Mouse (Mus musculus): ENCODE measurements around the gene Wnt3. TPM values are rescaled to one million over a fixed set of nuclear protein-coding genes. Genes with fewer than 3 reads are reported as not detected.
A peak's percentile ranks its signal among the peaks of the same experiment; 100 is the strongest.

The Wnt3 gene
- polyA plus RNA-seq, 1 experiment from 2014 or later = 5.8 TPM

- Histone ChIP-seq H3K4me3 (no peak overlapping the region), H3K27me3 (ENCODE audit: low read depth, poor library complexity, severe bottlenecking) (peaks cover 62% of the 10 kb centered on the region), H3K36me3 (no peaks in the 10 kb centered on the region), H3K4me1 (peaks cover 10% of the 10 kb centered on the region; the same call in 1 of the 2 replicates), H3K27ac (no peak overlapping the region), H3K9me3 (replicated peaks) (no peaks in the 10 kb centered on the region)
- 88% methylated on average over 9 of the region's 9 CpGs for WGBS
- DNase-seq (ENCODE audit: low spot score) = no peak
Measured at GRCm38 (mm10) chr11:103801128-103801527, 27.2 kb downstream of the Wnt3 start.

GRCm38 (mm10) chr11:103804126-103804525 lies 30.2 kb downstream of the Wnt3 start:
- WGBS = 92% methylated on average over 11 of the region's 11 CpGs
- H3K4me1 ChIP-seq = peaks cover 14% of the 10 kb centered on the region
- no peak for DNase-seq (ENCODE audit: low spot score)
- no peaks in the 10 kb centered on the region for H3K36me3 ChIP-seq
- peaks cover 64% of the 10 kb centered on the region for H3K27me3 ChIP-seq (ENCODE audit: low read depth, poor library complexity, severe bottlenecking)
- H3K9me3 ChIP-seq (replicated peaks) = no peaks in the 10 kb centered on the region
- H3K27ac ChIP-seq = no peak overlapping the region
- H3K4me3 ChIP-seq = no peak overlapping the region

GRCm38 (mm10) chr11:103804804-103805203 lies 30.9 kb downstream of the Wnt3 start:
- Histone ChIP-seq H3K27me3 (ENCODE audit: low read depth, poor library complexity, severe bottlenecking) (peaks cover 64% of the 10 kb centered on the region), H3K4me3 (no peak overlapping the region), H3K4me1 (peaks cover 21% of the 10 kb centered on the region), H3K36me3 (no peaks in the 10 kb centered on the region), H3K27ac (no peak overlapping the region), H3K9me3 (replicated peaks) (no peaks in the 10 kb centered on the region)
- 84% methylated on average over 4 of the region's 4 CpGs for WGBS
- DNase-seq (ENCODE audit: low spot score) = no peak

- no peak overlapping the region for H3K27ac ChIP-seq
- no peak overlapping the region for H3K4me3 ChIP-seq
- DNase-seq (ENCODE audit: low spot score) = no peak
- WGBS = 38% methylated on average over 12 of the region's 12 CpGs
- peaks cover 88% of the 10 kb centered on the region for H3K27me3 ChIP-seq (ENCODE audit: low read depth, poor library complexity, severe bottlenecking)
- H3K36me3 ChIP-seq = no peaks in the 10 kb centered on the region
- peaks cover 33% of the 10 kb centered on the region for H3K4me1 ChIP-seq
- no peaks in the 10 kb centered on the region for H3K9me3 ChIP-seq (replicated peaks)
Measured at GRCm38 (mm10) chr11:103807966-103808365, 34.0 kb downstream of the Wnt3 start.

GRCm38 (mm10) chr11:103808771-103809610 lies 35.0 kb downstream of the Wnt3 start:
- no peaks in the 10 kb centered on the region for H3K9me3 ChIP-seq (replicated peaks)
- peak overlapping the region; percentile 65 for H3K4me3 ChIP-seq
- 3% methylated on average over 29 of the region's 29 CpGs for WGBS
- H3K36me3 ChIP-seq = no peaks in the 10 kb centered on the region
- H3K4me1 ChIP-seq = peaks cover 33% of the 10 kb centered on the region
- DNase-seq (ENCODE audit: low spot score) = peak; percentile 54
- H3K27me3 ChIP-seq (ENCODE audit: low read depth, poor library complexity, severe bottlenecking) = peaks cover 99% of the 10 kb centered on the region
- peak overlapping the region; percentile 80 for H3K27ac ChIP-seq

- peak; percentile 61 for DNase-seq (ENCODE audit: low spot score)
- Histone ChIP-seq H3K36me3 (no peaks in the 10 kb centered on the region), H3K9me3 (replicated peaks) (no peaks in the 10 kb centered on the region), H3K27me3 (ENCODE audit: low read depth, poor library complexity, severe bottlenecking) (peaks cover 99% of the 10 kb centered on the region), H3K27ac (peak overlapping the region; percentile 80), H3K4me3 (peak overlapping the region; percentile 65), H3K4me1 (peaks cover 35% of the 10 kb centered on the region)
- 2% methylated on average over 102 of the region's 107 CpGs for WGBS
Measured at GRCm38 (mm10) chr11:103809611-103810598, 36.0 kb downstream of the Wnt3 start.

GRCm38 (mm10) chr11:103810631-103811030 lies 36.7 kb downstream of the Wnt3 start:
- peak overlapping the region; percentile 65 for H3K4me3 ChIP-seq
- H3K36me3 ChIP-seq = no peaks in the 10 kb centered on the region
- peaks cover 100% of the 10 kb centered on the region for H3K27me3 ChIP-seq (ENCODE audit: low read depth, poor library complexity, severe bottlenecking)
- WGBS = 20% methylated on average over 12 of the region's 12 CpGs
- H3K9me3 ChIP-seq (replicated peaks) = no peaks in the 10 kb centered on the region
- DNase-seq (ENCODE audit: low spot score) = no peak
- peak overlapping the region; percentile 80; the same call in 1 of the 2 replicates for H3K27ac ChIP-seq
- H3K4me1 ChIP-seq = peaks cover 40% of the 10 kb centered on the region

GRCm38 (mm10) chr11:103811246-103811645 lies 37.3 kb downstream of the Wnt3 start:
- no peak overlapping the region for H3K4me3 ChIP-seq
- DNase-seq (ENCODE audit: low spot score) = no peak
- H3K36me3 ChIP-seq = no peaks in the 10 kb centered on the region
- whole genome bisulfite sequencing = 73% methylated on average over 25 of the region's 25 CpGs
- H3K9me3 ChIP-seq (replicated peaks) = no peaks in the 10 kb centered on the region
- peaks cover 99% of the 10 kb centered on the region for H3K27me3 ChIP-seq (ENCODE audit: low read depth, poor library complexity, severe bottlenecking)
- peaks cover 46% of the 10 kb centered on the region for H3K4me1 ChIP-seq
- no peak overlapping the region for H3K27ac ChIP-seq

- Histone ChIP-seq H3K4me3 (no peak overlapping the region), H3K27me3 (ENCODE audit: low read depth, poor library complexity, severe bottlenecking) (peaks cover 63% of the 10 kb centered on the region), H3K9me3 (replicated peaks) (no peaks in the 10 kb centered on the region), H3K36me3 (no peaks in the 10 kb centered on the region), H3K27ac (no peak overlapping the region), H3K4me1 (peaks cover 25% of the 10 kb centered on the region)
- DNase-seq (ENCODE audit: low spot score) = no peak
- WGBS = 19% methylated on average over 3 of the region's 3 CpGs
Measured at GRCm38 (mm10) chr11:103814808-103815207, 40.9 kb downstream of the Wnt3 start.

GRCm38 (mm10) chr11:103815986-103816385 lies 42.0 kb downstream of the Wnt3 start:
- no peaks in the 10 kb centered on the region for H3K9me3 ChIP-seq (replicated peaks)
- peaks cover 51% of the 10 kb centered on the region for H3K27me3 ChIP-seq (ENCODE audit: low read depth, poor library complexity, severe bottlenecking)
- H3K4me1 ChIP-seq = peaks cover 16% of the 10 kb centered on the region; the same call in 1 of the 2 replicates
- DNase-seq (ENCODE audit: low spot score) = no peak
- peaks cover 2% of the 10 kb centered on the region; the same call in 1 of the 2 replicates for H3K36me3 ChIP-seq
- WGBS = 59% methylated on average over 13 of the region's 13 CpGs
- H3K4me3 ChIP-seq = no peak overlapping the region
- H3K27ac ChIP-seq = no peak overlapping the region

- H3K27me3 ChIP-seq (ENCODE audit: low read depth, poor library complexity, severe bottlenecking) = peaks cover 44% of the 10 kb centered on the region
- H3K9me3 ChIP-seq (replicated peaks) = no peaks in the 10 kb centered on the region
- 93% methylated on average over 8 of the region's 8 CpGs for WGBS
- no peak for DNase-seq (ENCODE audit: low spot score)
- H3K4me1 ChIP-seq = peaks cover 13% of the 10 kb centered on the region; the same call in 1 of the 2 replicates
- no peak overlapping the region for H3K4me3 ChIP-seq
- no peak overlapping the region for H3K27ac ChIP-seq
- peaks cover 8% of the 10 kb centered on the region for H3K36me3 ChIP-seq
Measured at GRCm38 (mm10) chr11:103816719-103817118, 42.8 kb downstream of the Wnt3 start.

- H3K36me3 ChIP-seq = peaks cover 43% of the 10 kb centered on the region
- H3K9me3 ChIP-seq (replicated peaks) = no peaks in the 10 kb centered on the region
- H3K4me1 ChIP-seq = peaks cover 4% of the 10 kb centered on the region; the same call in 1 of the 2 replicates
- H3K27me3 ChIP-seq (ENCODE audit: low read depth, poor library complexity, severe bottlenecking) = no peaks in the 10 kb centered on the region
- 90% methylated on average over 6 of the region's 6 CpGs for WGBS
- H3K4me3 ChIP-seq = no peak overlapping the region
- no peak for DNase-seq (ENCODE audit: low spot score)
- no peak overlapping the region for H3K27ac ChIP-seq
Measured at GRCm38 (mm10) chr11:103827201-103827600, 53.3 kb downstream of the Wnt3 start.

All from limb, embryonic 10.5 days (tissue).